Mouse (Mus musculus) hematopoietic stem cell, adult 5-6 weeks (primary cell): ENCODE results near the gene Stard7. TPM values are rescaled to one million over a fixed set of nuclear protein-coding genes. Genes with fewer than 3 reads are reported as not detected.
A peak's percentile ranks its signal among the peaks of the same experiment; 100 is the strongest.

Experiments
- ATAC-seq, 2 experiments: fragments of 125-278 bp in 1 of 2; replicated peaks in 1 of 2; 2 replicates each; pipeline ENCODE4 v1.8.0; 2016 to 2017; ENCODE audit warnings: inconsistent platforms in 2 of 2, mild to moderate bottlenecking in 2 of 2, moderate number of reproducible peaks in 2 of 2, low read depth in 1 of 2, moderate TSS enrichment in 1 of 2; ENCODE audit not compliant: low FRiP score in 2 of 2, poor library complexity in 2 of 2, severe bottlenecking in 2 of 2, insufficient read depth in 1 of 2, low TSS enrichment in 1 of 2
- total RNA-seq: library from RNA; stranded (forward); fragments of 172-1452, 232-1000 nt; gene quantifications from 2 replicates; pipeline ENCODE4 v1.2.3, GENCODE M21; 2017

The Stard7 gene
- 135 and 142 TPM in 2 replicates for total RNA-seq

- peak; percentile 94 to 97 for ATAC-seq
Observed at GRCm38 (mm10) chr2:127269491-127270299, at the start of gene Stard7. Gene Stard7, plus strand, starts transcription at chr2:127270218.

DNA sequence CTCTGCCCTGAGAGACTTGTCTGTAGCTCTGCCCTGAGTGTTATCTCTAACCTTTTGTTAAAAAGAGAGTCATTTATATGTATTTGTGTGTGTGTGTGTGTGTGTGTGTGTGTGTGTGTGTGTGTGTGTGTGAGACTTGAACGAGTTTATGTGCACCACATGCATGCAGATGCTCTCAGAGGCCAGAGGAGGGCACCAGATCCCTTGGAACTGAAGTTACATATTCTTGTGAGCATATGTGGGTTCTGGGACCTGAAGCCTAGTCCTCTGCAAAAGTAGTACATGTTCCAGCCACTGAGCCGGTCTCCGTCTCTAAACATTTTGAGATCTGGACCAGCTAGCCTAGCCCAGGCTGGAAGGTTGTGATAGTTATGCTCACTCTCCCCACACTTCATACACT, 44.8 kb upstream of the Stard7 start:
- ATAC-seq: no peak

DNA sequence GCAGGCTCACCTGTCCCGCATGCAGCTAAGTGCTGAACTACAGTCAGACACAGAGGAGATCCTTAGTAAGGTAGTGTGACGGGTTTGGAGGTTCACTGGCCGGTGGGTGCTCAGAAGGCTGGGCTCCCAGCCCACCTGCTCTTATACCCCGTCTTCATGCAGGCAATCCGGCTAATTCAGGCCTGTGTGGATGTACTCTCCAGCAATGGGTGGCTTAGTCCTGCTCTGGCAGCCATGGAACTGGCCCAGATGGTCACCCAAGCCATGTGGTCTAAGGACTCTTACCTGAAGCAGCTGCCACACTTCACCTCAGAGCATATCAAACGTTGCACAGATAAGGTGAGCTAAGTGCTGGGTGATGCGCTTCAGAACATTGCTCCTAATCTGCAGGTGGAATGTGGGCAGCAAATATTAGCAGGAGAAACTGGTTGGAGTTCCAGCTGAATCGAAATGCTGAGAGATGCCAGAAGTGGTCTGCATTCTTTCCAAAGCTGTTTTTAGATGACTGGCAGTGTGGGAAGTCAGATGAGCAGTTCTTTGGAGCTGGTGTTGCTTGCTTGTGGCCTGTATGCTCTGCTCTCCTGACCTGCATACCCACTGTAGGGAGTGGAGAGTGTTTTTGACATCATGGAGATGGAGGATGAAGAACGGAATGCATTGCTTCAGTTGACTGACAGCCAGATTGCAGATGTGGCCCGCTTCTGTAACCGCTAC, 32.0 kb upstream of the Stard7 start:
- ATAC-seq: no peak

DNA sequence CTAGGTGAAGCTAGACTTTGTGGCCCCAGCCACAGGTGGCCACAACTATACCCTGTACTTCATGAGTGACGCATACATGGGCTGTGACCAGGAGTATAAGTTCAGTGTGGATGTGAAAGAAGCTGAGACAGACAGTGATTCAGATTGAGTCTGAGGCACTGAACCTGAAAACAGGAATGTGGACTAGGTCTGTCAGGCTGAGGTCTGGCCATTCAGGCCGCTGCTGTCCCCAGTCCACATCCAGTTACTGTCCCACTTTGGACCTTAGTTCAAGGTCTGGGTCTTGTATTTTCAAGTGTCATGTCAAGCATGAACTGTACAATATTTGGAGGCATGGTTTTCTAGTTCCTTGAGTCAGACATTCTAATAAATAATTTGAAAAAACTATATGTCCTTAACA, 30.0 kb upstream of the Stard7 start:
- ATAC-seq: no peak

DNA sequence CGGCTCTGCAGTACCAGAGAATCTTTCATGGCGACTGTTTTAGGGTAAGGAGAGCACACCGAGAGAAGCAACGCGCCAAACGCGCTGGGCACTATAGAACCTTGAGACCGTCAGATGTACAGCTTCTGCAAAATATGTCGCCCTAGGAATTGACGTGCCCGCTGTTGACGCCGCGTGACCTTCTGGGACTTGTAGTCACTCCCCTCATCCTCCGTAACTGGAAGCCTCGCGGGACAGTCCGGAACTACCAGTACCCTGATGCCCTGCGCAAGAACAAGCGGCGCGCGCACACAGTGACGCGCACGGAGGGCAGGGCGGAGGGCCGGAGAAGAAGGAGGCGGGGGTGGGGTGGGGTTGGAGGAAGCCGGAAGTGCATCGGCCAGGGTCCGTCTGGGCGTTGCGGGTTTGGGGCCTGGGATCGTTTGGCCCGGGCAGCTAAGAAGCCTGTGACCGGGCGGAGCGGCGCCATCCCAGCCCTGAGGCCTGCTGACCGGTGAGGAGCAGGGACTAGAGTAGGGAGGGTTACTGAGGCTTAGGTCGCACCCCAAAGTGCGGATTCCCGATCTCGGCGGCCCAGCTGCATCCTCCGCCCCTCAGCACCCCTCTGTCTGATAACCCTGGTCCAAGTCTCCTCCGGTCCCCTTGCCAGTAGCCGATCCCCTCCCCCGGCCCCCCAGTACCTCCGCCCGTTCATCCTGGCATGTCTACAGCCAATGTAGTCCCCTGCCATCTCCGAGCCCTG, 22.3 kb upstream of the Stard7 start, which contains the start of the genes Ciao1 and Tmem127:
TSS of gene Ciao1 (minus strand) at position 225 of the 742 bp plus-strand sequence.
TSS of gene Tmem127 (plus strand) at position 317 of the 742 bp plus-strand sequence.
- ATAC-seq: peak; percentile 97

GRCm38 (mm10) chr2:127248334-127249004, 21.5 kb upstream of the Stard7 start:
- ATAC-seq: 0 out of 4 replicates have a peak, but pooled peaks of 1 of the 2 experiments have one; percentile 16

- no peak for ATAC-seq
Observed at GRCm38 (mm10) chr2:127250291-127251008, 19.6 kb upstream of the Stard7 start.

DNA sequence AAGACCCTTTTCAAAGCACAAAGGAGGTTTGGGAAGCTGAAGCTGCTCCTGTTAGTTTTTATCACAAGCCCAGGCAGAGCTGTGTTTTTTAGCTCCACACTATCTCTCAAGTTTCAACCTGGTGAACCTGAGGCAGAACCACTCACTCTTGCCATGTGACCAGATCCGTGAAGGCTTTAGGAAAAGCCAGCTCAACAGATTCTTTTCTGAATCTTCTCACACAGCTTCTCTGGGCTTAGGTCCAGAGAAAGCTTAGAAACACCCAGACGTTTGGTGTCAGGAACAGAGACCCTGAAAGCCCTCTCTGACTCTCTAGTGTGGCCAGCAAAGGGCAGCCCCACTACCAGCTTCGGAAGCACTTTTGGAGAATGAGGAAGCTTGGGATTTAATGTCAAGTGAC, 18.6 kb upstream of the Stard7 start:
- ATAC-seq: no peak

DNA sequence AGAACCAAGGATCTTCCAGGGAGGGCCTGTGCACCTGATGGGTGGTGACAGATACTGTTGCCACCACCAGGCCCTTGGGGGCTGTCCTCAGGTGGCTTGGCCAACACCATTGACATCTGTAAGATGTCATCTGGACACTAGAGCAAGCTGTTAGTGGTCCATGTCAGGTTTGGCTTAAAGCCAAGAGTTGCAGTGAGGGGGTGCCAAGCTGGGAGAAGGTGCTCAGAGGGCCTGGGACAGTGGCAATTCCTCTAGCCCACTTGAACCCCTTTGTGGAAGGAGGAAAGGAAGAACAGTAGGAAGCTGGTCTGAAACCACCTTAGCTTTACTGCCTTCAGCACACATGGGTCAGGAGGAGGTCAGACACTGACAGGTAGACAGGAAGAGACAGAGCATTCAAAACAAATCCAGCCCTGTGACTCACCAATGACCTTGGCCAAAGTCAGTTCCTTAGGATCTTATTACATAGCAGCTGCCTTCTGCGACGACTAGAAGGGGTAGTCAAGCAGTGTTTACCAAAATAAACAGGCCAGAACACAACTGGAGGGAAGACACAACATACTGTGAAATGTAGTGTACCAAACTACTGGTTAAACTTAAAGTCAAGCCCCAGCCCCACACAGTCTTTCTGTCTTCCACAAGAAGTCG, 18.0 kb upstream of the Stard7 start:
- no peak for ATAC-seq

GRCm38 (mm10) chr2:127252787-127253186, 17.2 kb upstream of the Stard7 start:
- ATAC-seq: no peak

DNA sequence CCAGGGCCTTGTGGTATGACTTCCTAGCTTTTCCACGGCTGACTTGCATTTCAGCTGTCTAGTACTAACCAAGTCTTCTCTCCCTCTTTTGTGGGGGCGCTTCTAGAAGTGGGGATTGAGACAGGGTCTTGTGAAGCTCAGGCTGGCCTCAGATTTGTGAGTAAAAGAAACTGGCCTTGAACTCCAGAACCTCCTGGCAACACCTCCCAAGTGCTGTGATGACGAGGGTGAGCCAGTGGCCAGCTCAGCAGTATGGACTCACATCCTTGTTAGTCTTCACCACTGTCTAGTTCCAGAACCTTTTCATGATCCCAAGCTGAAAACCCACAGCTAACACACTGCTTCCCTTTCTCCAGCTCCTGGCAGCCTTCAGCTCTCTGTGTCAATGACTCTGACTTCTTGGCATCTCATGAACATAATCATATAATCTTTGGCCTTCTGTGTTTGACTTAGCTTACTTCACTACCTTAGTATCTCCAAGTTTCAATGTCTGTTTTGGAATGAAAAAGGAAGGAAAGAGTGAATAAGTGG, 15.3 kb upstream of the Stard7 start:
- no peak for ATAC-seq

DNA sequence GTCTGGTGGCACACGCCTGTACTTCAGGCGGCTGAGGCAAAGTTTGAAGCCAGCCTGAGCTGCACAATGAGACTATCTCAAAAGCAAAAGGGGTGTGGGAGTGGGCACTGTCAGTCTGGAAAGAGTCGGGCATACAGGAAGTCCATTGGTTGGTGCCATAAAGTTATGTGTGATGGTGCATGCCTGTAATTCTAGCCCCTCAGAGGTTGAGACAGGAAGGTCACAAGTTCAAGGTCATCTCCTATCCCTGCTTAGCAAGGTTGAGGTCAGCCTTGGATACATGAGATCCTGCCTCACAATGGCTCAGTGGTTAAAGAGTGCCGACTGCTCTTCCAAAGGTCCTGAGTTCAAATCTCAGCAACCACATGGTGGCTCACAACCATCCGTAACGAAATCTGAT, 14.7 kb upstream of the Stard7 start:
- no peak for ATAC-seq

DNA sequence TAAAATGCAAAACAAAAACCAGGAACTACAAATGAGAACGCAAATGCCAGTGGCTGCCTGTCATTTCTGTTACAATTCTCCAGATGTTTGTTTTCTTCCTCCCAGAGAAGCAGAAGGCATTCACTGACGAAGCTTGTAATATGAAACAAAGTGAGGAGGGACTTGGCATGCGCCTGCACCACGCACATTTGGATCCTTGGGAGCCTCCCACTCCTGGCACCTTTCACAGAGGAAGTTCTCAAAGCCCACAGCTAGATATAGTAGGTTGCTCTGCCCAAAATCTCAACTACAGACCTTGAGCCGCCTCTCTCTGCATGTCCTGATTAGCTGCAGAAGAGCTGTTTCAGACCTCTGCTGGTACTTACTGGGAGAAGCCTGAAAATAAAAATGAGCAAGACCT, 10.7 kb upstream of the Stard7 start:
- no peak for ATAC-seq

DNA sequence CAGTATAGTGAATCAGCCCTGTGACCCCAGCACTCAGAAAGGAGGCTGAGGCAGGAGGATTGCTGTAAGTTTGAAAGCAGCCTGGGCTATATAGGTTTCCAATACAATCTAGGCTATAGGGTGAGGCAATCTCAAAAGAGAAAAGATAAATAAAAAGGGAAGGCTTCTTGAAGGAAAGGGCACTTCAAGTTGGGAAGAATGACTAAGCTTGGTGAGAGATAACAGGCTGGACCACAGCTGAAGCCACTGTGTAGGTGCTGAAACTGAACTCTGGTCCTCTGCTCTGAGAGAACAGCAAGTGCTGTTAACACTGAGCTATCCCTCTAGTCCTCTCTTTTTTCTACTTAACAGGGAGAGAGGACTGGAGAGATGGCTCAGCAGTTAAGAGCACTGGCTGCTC, 7.5 kb upstream of the Stard7 start:
- no peak for ATAC-seq

DNA sequence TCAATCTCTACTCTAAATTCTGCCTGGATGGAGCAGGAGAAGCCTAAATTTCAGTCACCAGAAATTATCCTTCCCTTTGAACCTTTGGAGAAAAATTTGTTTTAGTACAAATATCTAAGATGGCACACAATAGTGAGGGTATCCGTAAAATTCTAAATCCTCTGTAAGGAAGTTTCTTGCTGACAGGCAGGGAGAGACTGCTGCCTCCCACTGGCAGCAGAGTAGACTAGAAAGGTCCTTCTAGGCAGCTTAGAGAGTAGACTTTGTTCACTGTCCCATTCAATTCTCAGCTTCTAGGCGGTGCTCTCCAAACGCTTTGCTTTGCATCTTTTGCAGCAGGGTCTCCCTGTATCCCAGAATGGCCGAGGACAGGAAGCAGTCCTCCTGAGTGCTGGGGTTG, 2.2 kb upstream of the Stard7 start:
- ATAC-seq: no peak
